Mouse (Mus musculus): ENCODE results near the gene Smok3c. TPM values are rescaled to one million over a fixed set of nuclear protein-coding genes. Genes with fewer than 3 reads are reported as not detected.
"Not testable (repeated sequence)": the region's sequence is repeated elsewhere in the genome, so short reads cannot be mapped to it uniquely, and the experiment has no call there.

Gene Smok3c
- polyA plus RNA-seq, 1 experiment from 2014 or later: not detected

GRCm38 (mm10) chr5:138109847-138110396 is 56.9 kb downstream of the Smok3c start:
- peaks cover 18% of the 10 kb centered on the region for H3K36me3 ChIP-seq
- WGBS: 65% methylated on average over 4 of the region's 4 CpGs
- not testable (repeated sequence) for H3K9ac ChIP-seq; ATAC-seq (ENCODE audit: low FRiP score); H3K27me3 ChIP-seq; H3K4me2 ChIP-seq; H3K4me1 ChIP-seq (replicated peaks); H3K27ac ChIP-seq; H3K9me3 ChIP-seq; H3K4me3 ChIP-seq

Other genes with a start within 250 kb of the Smok3c start
- 0.25 and 0.44 TPM in 2 replicates for gene Pilra, start 216.9 kb upstream of the Smok3c start, polyA plus RNA-seq (2015; fragmentation: Nextera tagmentation; extraction: Ambion mirVana)
- not detected in 2 replicates for gene Pilrb1, start 195.1 kb upstream of the Smok3c start, polyA plus RNA-seq (2015; fragmentation: Nextera tagmentation; extraction: Ambion mirVana)
- not detected in 2 replicates for gene Pilrb2, start 181.4 kb upstream of the Smok3c start, polyA plus RNA-seq (2015; fragmentation: Nextera tagmentation; extraction: Ambion mirVana)
- not detected in 2 replicates for gene Cyp3a13, start 131.6 kb upstream of the Smok3c start, polyA plus RNA-seq (2015; fragmentation: Nextera tagmentation; extraction: Ambion mirVana)
- 0.77 and 0.83 TPM in 2 replicates for gene Gjc3, start 90.1 kb upstream of the Smok3c start, polyA plus RNA-seq (2015; fragmentation: Nextera tagmentation; extraction: Ambion mirVana)
- gene Azgp1, start 71.7 kb upstream of the Smok3c start, polyA plus RNA-seq (2015; fragmentation: Nextera tagmentation; extraction: Ambion mirVana): not detected in 2 replicates
- not detected in 2 replicates for gene Smok3a, start 31.9 kb upstream of the Smok3c start, polyA plus RNA-seq (2015; fragmentation: Nextera tagmentation; extraction: Ambion mirVana)
- not detected in 2 replicates for gene Smok3b, start 31.8 kb upstream of the Smok3c start, polyA plus RNA-seq (2015; fragmentation: Nextera tagmentation; extraction: Ambion mirVana)
- 27.1 and 27.2 TPM in 2 replicates for gene Zkscan1, start 31.9 kb downstream of the Smok3c start, polyA plus RNA-seq (2015; fragmentation: Nextera tagmentation; extraction: Ambion mirVana)
- 102 and 113 TPM in 2 replicates for gene Zscan21, start 63.7 kb downstream of the Smok3c start, polyA plus RNA-seq (2015; fragmentation: Nextera tagmentation; extraction: Ambion mirVana)
- gene Zfp113, start 102.5 kb downstream of the Smok3c start, polyA plus RNA-seq (2015; fragmentation: Nextera tagmentation; extraction: Ambion mirVana): 38.9 and 40.5 TPM in 2 replicates
- gene Cops6, start 107.9 kb downstream of the Smok3c start, polyA plus RNA-seq (2015; fragmentation: Nextera tagmentation; extraction: Ambion mirVana): 308 and 322 TPM in 2 replicates
- 24.3 and 26.5 TPM in 2 replicates for gene Ap4m1, start 118.8 kb downstream of the Smok3c start, polyA plus RNA-seq (2015; fragmentation: Nextera tagmentation; extraction: Ambion mirVana)
- gene Mcm7, start 119.2 kb downstream of the Smok3c start, polyA plus RNA-seq (2015; fragmentation: Nextera tagmentation; extraction: Ambion mirVana): 109 and 111 TPM in 2 replicates
- 85.4 and 90.9 TPM in 2 replicates for gene Taf6, start 134.3 kb downstream of the Smok3c start, polyA plus RNA-seq (2015; fragmentation: Nextera tagmentation; extraction: Ambion mirVana)
- 33.0 and 37.4 TPM in 2 replicates for gene Cnpy4, start 134.3 kb downstream of the Smok3c start, polyA plus RNA-seq (2015; fragmentation: Nextera tagmentation; extraction: Ambion mirVana)
- 13.5 and 14.6 TPM in 2 replicates for gene Mblac1, start 141.1 kb downstream of the Smok3c start, polyA plus RNA-seq (2015; fragmentation: Nextera tagmentation; extraction: Ambion mirVana)
- not detected in 2 replicates for gene Nxpe5, start 172.7 kb downstream of the Smok3c start, polyA plus RNA-seq (2015; fragmentation: Nextera tagmentation; extraction: Ambion mirVana)
- gene Lamtor4, start 202.3 kb downstream of the Smok3c start, polyA plus RNA-seq (2015; fragmentation: Nextera tagmentation; extraction: Ambion mirVana): 91.7 and 95.8 TPM in 2 replicates
- gene BC037034, start 210.8 kb downstream of the Smok3c start, polyA plus RNA-seq (2015; fragmentation: Nextera tagmentation; extraction: Ambion mirVana): 14.2 and 15.5 TPM in 2 replicates
- 3.3 and 4.2 TPM in 2 replicates for gene Gal3st4, start 219.6 kb downstream of the Smok3c start, polyA plus RNA-seq (2015; fragmentation: Nextera tagmentation; extraction: Ambion mirVana)
- 0.09 and 0.10 TPM in 2 replicates for gene Gm43720, start 226.8 kb downstream of the Smok3c start, polyA plus RNA-seq (2015; fragmentation: Nextera tagmentation; extraction: Ambion mirVana)
- gene Gpc2, start 226.8 kb downstream of the Smok3c start, polyA plus RNA-seq (2015; fragmentation: Nextera tagmentation; extraction: Ambion mirVana): 212 and 224 TPM in 2 replicates
- gene Stag3, start 227.0 kb downstream of the Smok3c start, polyA plus RNA-seq (2015; fragmentation: Nextera tagmentation; extraction: Ambion mirVana): 5.8 and 6.0 TPM in 2 replicates